Mouse (Mus musculus): ENCODE data around the gene Ninj1. TPM values are rescaled to one million over a fixed set of nuclear protein-coding genes. Genes with fewer than 3 reads are reported as not detected.

The Ninj1 gene
- polyA plus RNA-seq, 1 experiment = 64.2 TPM

DNA sequence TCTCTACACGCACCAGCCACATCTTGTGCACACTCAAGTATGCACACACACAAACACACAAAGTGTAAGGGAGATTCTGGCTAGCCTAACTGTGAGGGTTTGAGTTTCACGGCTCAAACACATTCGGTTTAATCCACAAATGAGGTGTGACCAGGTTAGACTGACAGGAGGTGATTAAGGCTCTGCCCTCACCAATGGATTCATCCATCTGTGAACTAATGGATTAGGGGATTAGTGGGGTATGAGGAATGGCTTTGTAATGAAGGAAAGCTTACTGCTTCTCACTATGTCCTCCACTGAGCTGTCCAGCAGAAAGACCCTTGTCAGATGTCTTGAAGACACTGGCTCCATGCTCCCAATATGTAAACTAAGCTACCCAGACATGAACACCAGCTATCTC lies 31.4 kb downstream of the Ninj1 start:
- 79% methylated on average over 3 of the region's 3 CpGs for WGBS
- DNase-seq (ENCODE audit: low read depth, low spot score) = no peak

DNA sequence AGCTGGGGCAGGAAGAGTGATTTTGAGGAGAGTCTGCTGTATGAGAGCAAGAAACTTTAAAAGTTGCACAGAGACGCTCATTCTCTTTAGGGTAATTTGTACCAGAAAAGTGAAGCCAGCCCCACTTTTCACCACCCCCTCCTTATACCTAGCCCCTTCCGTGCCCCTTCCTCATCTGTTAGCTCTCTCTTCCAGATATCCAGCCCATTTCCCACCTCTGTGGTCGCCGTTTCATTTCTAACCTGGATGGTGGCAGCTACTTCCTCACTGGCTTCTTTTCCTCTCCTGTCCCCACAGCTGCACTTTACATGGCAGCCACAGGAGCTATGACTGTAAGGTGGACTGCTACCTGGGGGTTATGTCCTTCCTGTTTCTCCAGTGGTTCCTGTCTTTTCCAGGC lies 32.1 kb downstream of the Ninj1 start:
- WGBS = 81% methylated on average over 4 of the region's 4 CpGs
- DNase-seq (ENCODE audit: low read depth, low spot score) = no peak

DNA sequence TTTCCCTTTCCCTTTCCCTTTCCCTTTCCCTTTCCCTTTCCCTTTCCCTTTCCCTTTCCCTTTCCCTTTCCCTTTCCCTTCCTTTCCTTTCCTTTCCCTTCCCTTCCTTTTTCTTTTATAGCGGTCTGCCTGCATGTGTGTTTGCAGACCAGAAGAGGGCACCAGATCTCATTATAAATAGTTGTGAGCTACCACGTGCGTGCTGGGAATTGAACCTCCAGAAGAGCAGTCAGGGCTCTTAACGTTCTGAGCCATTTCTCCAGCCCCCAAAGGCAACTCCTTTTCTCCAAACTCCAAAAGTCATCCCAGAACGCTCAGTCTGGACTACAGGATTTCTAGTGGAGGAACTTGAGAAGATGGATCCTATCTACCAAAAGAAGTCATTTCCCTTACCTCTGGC lies 33.6 kb downstream of the Ninj1 start:
- DNase-seq (ENCODE audit: low read depth, low spot score) = no peak
- 40% methylated on average over 5 of the region's 5 CpGs for WGBS

DNA sequence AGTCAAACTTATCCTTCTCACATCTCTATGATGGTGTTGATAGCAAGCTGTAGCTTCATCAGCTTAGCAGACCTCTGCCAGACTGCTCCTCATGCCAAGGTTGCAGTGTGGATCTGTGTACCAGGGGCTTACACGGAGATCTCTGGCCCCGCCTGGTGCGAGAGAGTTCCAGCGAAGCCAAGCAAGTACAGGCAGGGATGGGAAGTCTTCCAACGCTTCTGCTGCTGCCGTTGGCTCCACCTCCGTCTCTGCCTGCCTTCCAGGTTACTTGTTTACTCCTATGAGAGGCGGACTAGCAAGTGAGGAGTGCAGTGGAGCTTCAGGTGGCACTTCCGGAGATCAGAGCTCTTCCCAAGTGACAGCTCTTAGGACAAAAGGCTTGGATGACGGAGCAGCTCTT lies 37.0 kb downstream of the Ninj1 start:
- WGBS = 11% methylated on average over 10 of the region's 10 CpGs

DNA sequence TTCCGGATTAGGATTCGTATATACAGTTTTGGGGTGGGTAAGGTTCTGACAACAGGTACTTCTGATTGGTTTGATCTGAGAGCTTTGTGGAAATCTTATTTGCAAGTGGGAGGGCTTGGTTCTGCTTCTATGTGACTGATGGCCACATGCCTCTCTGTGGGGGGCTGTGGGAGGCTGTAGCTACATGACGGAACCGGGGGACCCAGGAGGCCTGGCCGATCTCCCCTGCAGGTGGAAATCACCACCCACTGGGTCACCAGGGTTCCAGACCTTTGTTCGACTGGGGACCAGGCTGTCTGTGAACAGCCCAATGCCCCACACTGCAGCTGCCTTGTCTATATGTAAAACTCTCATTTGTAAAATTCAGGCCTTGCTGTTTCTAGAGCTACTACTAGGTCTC lies 37.4 kb downstream of the Ninj1 start:
- no peak for DNase-seq (ENCODE audit: low read depth, low spot score)
- WGBS = 52% methylated on average over 6 of the region's 6 CpGs

More for the DNA sequence above, 37.0 kb downstream of the Ninj1 start:
- DNase-seq (ENCODE audit: low read depth, low spot score) = no peak

DNA sequence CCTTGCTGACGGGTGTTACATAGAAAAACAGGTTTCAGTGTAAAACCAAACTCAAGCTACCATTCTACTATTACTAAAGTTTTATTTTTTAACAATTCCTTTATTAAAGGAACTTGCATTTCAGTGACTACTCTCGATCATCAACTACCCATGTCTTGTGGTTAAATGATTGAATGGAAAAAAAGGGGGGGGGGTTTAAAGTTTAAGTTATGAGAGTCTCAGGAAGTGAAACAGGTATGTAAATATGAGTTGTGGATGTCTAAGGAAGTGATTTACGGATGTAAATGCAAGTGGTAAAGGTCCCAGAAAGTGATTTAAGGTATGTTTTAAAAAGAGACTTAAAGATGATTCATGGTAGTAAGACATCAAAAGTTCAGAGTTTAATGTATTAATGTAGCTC lies 37.9 kb downstream of the Ninj1 start:
- 74% methylated on average over 3 of the region's 3 CpGs for WGBS
- DNase-seq (ENCODE audit: low read depth, low spot score) = no peak

DNA sequence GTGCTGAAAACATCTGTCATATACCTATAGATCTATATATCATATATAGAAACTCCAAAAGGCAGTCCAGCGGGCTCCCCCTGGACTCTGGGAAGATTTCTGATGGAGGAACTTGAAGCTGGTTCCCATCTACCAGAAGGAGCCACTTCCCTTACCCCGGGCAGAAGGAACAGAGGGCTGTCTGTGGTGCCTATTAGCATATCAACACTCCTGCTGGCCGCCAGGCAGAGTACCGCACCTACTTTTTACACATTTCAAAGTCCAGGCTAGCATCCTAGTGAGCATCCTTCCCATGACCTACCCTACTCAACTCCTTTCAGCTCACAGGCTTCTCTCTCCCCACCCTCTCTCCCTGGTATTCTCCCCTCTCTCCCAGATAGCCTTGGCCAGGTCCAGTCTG lies 38.3 kb downstream of the Ninj1 start:
- no peak for DNase-seq (ENCODE audit: low read depth, low spot score)
- WGBS = 33% methylated on average over 4 of the region's 4 CpGs

DNA sequence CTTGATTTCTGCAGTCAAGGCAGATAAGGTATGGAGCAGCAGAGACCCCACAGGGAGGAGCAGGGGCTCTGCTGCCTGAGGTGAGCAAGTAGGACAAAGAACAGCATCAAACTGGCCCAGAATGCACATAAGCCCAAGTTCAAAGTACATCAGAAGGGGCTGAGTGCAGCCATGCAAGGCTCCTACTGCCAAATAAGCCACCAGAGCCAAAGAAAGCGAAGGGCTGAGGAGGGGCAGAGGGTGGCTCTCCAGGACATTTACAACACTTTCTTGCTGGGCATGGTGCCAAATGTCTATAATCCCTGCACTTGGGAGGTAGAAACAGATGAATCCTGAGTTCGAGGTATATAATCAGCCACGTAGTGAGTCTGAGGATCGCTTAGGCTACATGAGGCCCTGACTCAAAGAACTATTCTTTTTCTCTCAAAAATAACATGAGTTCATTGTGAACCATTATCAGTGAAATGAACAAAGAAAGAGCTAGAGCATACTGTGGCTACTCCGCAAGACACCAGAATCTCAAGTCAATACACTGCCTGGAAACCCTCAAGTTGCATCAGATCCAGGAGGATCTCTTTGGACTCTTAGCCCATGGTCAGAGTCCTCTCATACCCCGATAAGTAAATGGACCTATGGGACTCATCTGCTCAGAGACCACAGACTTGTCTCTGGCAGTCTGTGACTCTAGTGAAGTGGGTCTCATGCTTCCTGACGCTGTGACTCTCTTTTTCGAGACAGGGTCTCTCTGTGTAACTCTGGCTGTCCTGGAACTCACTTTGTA lies 46.7 kb downstream of the Ninj1 start:
- 56% methylated on average over 8 of the region's 8 CpGs for WGBS

GRCm38 (mm10) chr13:49234711-49235110 lies 47.4 kb downstream of the Ninj1 start:
- 97% methylated on average over 4 of the region's 4 CpGs for WGBS

More for the DNA sequence above, 46.7 kb downstream of the Ninj1 start:
- no peak for DNase-seq (ENCODE audit: low read depth, low spot score)

GRCm38 (mm10) chr13:49237617-49238016 lies 50.3 kb downstream of the Ninj1 start:
- 88% methylated on average over 8 of the region's 8 CpGs for WGBS
- DNase-seq (ENCODE audit: low read depth, low spot score) = no peak

More at GRCm38 (mm10) chr13:49234711-49235110, 47.4 kb downstream of the Ninj1 start:
- no peak for DNase-seq (ENCODE audit: low read depth, low spot score)

DNA sequence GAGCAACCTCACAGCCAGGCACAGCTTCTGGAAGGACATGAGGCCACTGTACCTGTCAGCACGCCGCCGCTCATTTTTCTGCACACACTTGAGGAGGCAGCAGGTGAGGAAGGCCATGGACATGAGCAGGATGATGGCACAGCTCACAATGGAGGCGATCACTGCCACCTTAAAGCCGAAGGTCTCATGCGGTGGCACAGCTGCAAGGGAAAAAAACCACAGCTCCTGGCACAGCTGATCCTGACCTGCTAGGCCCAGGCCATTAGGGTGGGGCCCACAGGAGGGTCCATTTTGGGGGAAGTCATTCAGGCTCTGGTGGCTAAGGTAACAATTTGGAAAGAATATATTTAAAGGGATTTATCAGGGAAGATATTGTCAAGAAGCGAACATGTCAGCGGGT lies 51.5 kb downstream of the Ninj1 start:
- DNase-seq (ENCODE audit: low read depth, low spot score) = no peak
- 95% methylated on average over 8 of the region's 8 CpGs for whole genome bisulfite sequencing

- 61% methylated on average over 9 of the region's 9 CpGs for WGBS
- no peak for DNase-seq (ENCODE audit: low read depth, low spot score)
These were observed 55.2 kb downstream of the Ninj1 start for GRCm38 (mm10) chr13:49242321-49243065.

GRCm38 (mm10) chr13:49243492-49243891 lies 56.2 kb downstream of the Ninj1 start:
- no peak for DNase-seq (ENCODE audit: low read depth, low spot score)
- 92% methylated on average over 2 of the region's 2 CpGs for WGBS

- WGBS = 67% methylated on average over 4 of the region's 4 CpGs
- no peak for DNase-seq (ENCODE audit: low read depth, low spot score)
These were observed 58.0 kb downstream of the Ninj1 start for GRCm38 (mm10) chr13:49245251-49245650.

Other genes starting within 250 kb of the Ninj1 start
- 78.1 and 114 TPM in 2 replicates for gene Fam120a, start 219.5 kb upstream of the Ninj1 start, polyA plus RNA-seq (2012; rRNA removed)
- gene Wnk2, start 39.5 kb upstream of the Ninj1 start, polyA plus RNA-seq (2012; rRNA removed) = 12.6 and 14.8 TPM in 2 replicates
- gene Card19, start 28.6 kb downstream of the Ninj1 start, polyA plus RNA-seq (2012; rRNA removed) = 83.0 and 97.4 TPM in 2 replicates
- 5.5 and 6.2 TPM in 2 replicates for gene Susd3, start 61.2 kb downstream of the Ninj1 start, polyA plus RNA-seq (2012; rRNA removed)
- 2.6 and 3.0 TPM in 2 replicates for gene Fgd3, start 132.8 kb downstream of the Ninj1 start, polyA plus RNA-seq (2012; rRNA removed)
- gene Bicd2, start 154.1 kb downstream of the Ninj1 start, polyA plus RNA-seq (2012; rRNA removed) = 6.4 and 9.4 TPM in 2 replicates
- 7.7 and 8.1 TPM in 2 replicates for gene Ippk, start 233.8 kb downstream of the Ninj1 start, polyA plus RNA-seq (2012; rRNA removed)

All from large intestine, adult 2 months (tissue).